Mouse (Mus musculus) myocyte (in vitro differentiated cells): Measurements from ENCODE around the gene Ppp6r3. TPM values are rescaled to one million over a fixed set of nuclear protein-coding genes. Genes with fewer than 3 reads are reported as not detected.

Experiments used
- H3K27me3 ChIP-seq: one replicate; pipeline ENCODE4 v1.6.1; 2011; ENCODE audit not compliant: control insufficient read depth, insufficient read depth, insufficient read length
- H3K36me3 ChIP-seq: one replicate; pipeline ENCODE4 v1.6.1; 2011; ENCODE audit not compliant: control insufficient read depth, insufficient read depth
- H3K4me2 ChIP-seq: one replicate; pipeline ENCODE4 v1.6.1; 2011; ENCODE audit warnings: low read depth, control low read depth
- H3K4me3 ChIP-seq: one replicate; pipeline ENCODE4 v1.5.1; 2011; ENCODE audit warnings: mild to moderate bottlenecking, control low read depth, moderate library complexity
- H3K79me2 ChIP-seq: one replicate; pipeline ENCODE4 v1.6.1; 2011; ENCODE audit not compliant: control insufficient read depth, insufficient read depth
- H3ac ChIP-seq: one replicate; pipeline ENCODE4 v1.6.1; 2011; ENCODE audit not compliant: control insufficient read depth, insufficient read length
- CEBPB ChIP-seq: IDR thresholded peaks from 2 replicates; pipeline ENCODE4 v1.6.1; 2011; ENCODE audit warnings: mild to moderate bottlenecking, moderate library complexity; ENCODE audit not compliant: poor library complexity, insufficient read depth, severe bottlenecking
- E2F4 ChIP-seq: IDR thresholded peaks from one replicate; pipeline ENCODE4 v1.6.1; 2011; ENCODE audit warnings: mild to moderate bottlenecking, control low read depth, moderate library complexity; ENCODE audit not compliant: insufficient read depth
- MAX ChIP-seq: IDR thresholded peaks from one replicate; pipeline ENCODE4 v1.6.1; 2011; ENCODE audit warnings: low read depth, mild to moderate bottlenecking, control low read depth
- MYOD1 ChIP-seq, 3 experiments: IDR thresholded peaks; one replicate each; pipeline ENCODE4 v1.6.1; 2011; ENCODE audit warnings: control low read depth in 2 of 3, low read depth in 2 of 3, mild to moderate bottlenecking in 2 of 3, moderate library complexity in 1 of 3; ENCODE audit not compliant: insufficient read length in 2 of 3, control insufficient read depth in 1 of 3
- MYOG ChIP-seq, 3 experiments: IDR thresholded peaks; one replicate each; pipeline ENCODE4 v1.6.1; 2011; ENCODE audit warnings: control low read depth in 2 of 3, low read depth in 2 of 3, mild to moderate bottlenecking in 2 of 3; ENCODE audit not compliant: insufficient read length in 2 of 3, control insufficient read depth in 1 of 3, insufficient read depth in 1 of 3
- POLR2A ChIP-seq: IDR thresholded peaks from one replicate; pipeline ENCODE4 v1.6.1; 2011; ENCODE audit warnings: low read depth, mild to moderate bottlenecking, control low read depth, moderate library complexity; ENCODE audit not compliant: insufficient read length
- POLR2AphosphoS2 ChIP-seq: IDR thresholded peaks from one replicate; pipeline ENCODE4 v1.6.1; 2011; ENCODE audit warnings: low read depth, control low read depth; ENCODE audit not compliant: insufficient read length
- REST ChIP-seq: IDR thresholded peaks from one replicate; pipeline ENCODE4 v1.6.1; 2011; ENCODE audit warnings: mild to moderate bottlenecking, control low read depth, moderate library complexity; ENCODE audit not compliant: insufficient read depth, insufficient read length
- SRF ChIP-seq: IDR thresholded peaks from one replicate; pipeline ENCODE4 v1.6.1; 2011; ENCODE audit warnings: low read depth; ENCODE audit not compliant: control insufficient read depth, insufficient read length
- TCF12 ChIP-seq: IDR thresholded peaks from one replicate; pipeline ENCODE4 v1.6.1; 2011; ENCODE audit warnings: mild to moderate bottlenecking, control low read depth; ENCODE audit not compliant: poor library complexity, insufficient read depth, severe bottlenecking
- TCF3 ChIP-seq: IDR thresholded peaks from one replicate; pipeline ENCODE4 v1.6.1; 2011; ENCODE audit warnings: low read depth, control low read depth; ENCODE audit not compliant: insufficient read length
- USF1 ChIP-seq: IDR thresholded peaks from one replicate; pipeline ENCODE4 v1.6.1; 2011; ENCODE audit warnings: low read depth, mild to moderate bottlenecking, control low read depth, moderate library complexity
- polyA plus RNA-seq: library from polyadenylated mRNA; unstranded; fragments of >200 nt; fragmentation: generic; extraction: Trizol; gene quantifications from one replicate; pipeline ENCODE4 v1.2.1, GENCODE M21; 2012; ENCODE audit warnings: missing spikeins

The Ppp6r3 gene
- 20.2 TPM for polyA plus RNA-seq

GRCm38 (mm10) chr19:3575632-3576384 lies at the start of gene Ppp6r3:
Gene Ppp6r3 (minus strand): TSS chr19:3575749.
- Histone ChIP-seq H3K27me3 (no peaks in the 10 kb centered on the region), H3K36me3 (no peaks in the 10 kb centered on the region), H3K4me3 (peak within 1 kb of the TSS; percentile 83), H3K4me2 (peak within 1 kb of the TSS; percentile 92), H3ac (peak within 1 kb of the TSS; percentile 87), H3K79me2 (peaks cover 44% of the 10 kb centered on the region)
- no peak for TF ChIP-seq USF1
- peak; percentile 83 for TF ChIP-seq POLR2A
- TF ChIP-seq POLR2AphosphoS2 = peak; percentile 84

DNA sequence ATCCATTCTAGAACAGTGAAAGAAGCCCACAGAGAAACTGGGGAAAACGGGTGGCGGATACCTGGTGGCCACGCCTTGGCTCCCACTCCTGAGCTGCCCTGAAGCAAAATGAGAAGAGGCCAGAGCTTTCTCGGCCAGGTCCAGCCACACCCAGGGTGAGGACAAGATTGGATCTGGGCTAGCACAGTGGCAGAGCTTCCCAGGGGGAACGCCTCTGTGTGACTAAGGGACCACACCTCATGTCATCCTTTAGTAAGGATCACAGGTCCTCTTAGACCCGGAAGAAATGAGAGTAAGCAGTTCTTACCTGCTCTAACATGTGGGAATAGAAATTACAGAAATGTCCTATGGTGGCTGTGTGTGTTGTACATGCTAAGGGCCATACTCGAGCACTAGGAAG lies 49.6 kb upstream of the Ppp6r3 start:
- Histone ChIP-seq H3ac (no peak overlapping the region), H3K36me3 (peaks cover 5% of the 10 kb centered on the region), H3K27me3 (no peaks in the 10 kb centered on the region), H3K4me2 (no peak overlapping the region), H3K79me2 (no peaks in the 10 kb centered on the region), H3K4me3 (no peak overlapping the region)
- no peak for TF ChIP-seq E2F4
- TF ChIP-seq POLR2A = no peak
- TF ChIP-seq USF1 = no peak
- TF ChIP-seq MAX = no peak
- TF ChIP-seq MYOD1 (IDR thresholded peaks at IDR 0.05; ENCODE audit: control insufficient read depth in 1 of 3, insufficient read length in 2 of 3, low read depth in 2 of 3) = no peak
- no peak for TF ChIP-seq TCF12
- TF ChIP-seq SRF = no peak
- no peak for TF ChIP-seq POLR2AphosphoS2
- TF ChIP-seq TCF3 = no peak
- TF ChIP-seq MYOG (IDR thresholded peaks at IDR 0.05; ENCODE audit: control insufficient read depth in 1 of 3, insufficient read depth in 1 of 3, insufficient read length in 2 of 3, low read depth in 2 of 3) = no peak
- no peak for TF ChIP-seq CEBPB
- no peak for TF ChIP-seq REST

DNA sequence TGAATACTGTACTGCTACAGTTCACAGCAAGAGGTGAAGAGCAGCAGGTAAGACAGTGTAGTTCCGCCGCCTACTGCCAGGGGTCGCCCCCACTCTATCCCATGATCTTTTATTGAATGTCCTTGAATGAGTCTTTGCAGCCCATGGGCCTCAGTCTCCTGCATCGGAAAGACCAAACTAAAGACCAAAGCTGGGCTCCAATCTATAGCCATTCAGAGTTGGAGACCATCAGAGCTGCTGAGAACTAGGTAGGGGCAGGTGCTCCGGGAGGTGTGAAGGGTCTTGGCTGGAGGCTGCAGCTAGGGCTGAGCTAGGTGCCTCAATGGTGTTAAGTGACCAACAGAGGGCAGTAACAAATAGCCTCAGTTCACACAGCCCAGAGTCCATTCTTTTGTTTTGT lies 48.3 kb upstream of the Ppp6r3 start:
- Histone ChIP-seq H3ac (no peak overlapping the region), H3K4me2 (no peak overlapping the region), H3K36me3 (peaks cover 13% of the 10 kb centered on the region), H3K4me3 (no peak overlapping the region), H3K27me3 (no peaks in the 10 kb centered on the region), H3K79me2 (no peaks in the 10 kb centered on the region)
- TF ChIP-seq SRF = no peak
- TF ChIP-seq TCF3 = no peak
- no peak for TF ChIP-seq MYOG (IDR thresholded peaks at IDR 0.05; ENCODE audit: control insufficient read depth in 1 of 3, insufficient read depth in 1 of 3, insufficient read length in 2 of 3, low read depth in 2 of 3)

DNA sequence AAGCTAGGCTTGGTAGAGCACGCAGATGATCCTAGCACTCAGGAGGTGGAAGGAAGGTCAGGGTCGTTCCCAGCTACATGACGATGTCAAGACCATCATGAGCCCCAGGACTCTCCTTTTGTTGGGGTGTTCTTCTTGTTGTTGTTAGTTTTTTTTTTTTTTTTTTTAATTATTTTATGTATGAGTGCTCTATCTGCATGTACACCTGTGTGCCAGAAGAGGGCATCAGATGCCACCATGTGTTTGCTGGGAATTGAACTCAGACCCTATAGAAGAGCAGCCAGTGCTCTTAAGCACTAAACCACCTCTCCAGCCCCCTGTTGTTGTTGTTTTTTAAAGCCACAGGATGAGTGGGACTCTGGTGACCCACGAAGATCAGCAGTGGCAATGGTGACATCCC lies 47.7 kb upstream of the Ppp6r3 start:
- no peaks in the 10 kb centered on the region for H3K27me3 ChIP-seq

GRCm38 (mm10) chr19:3620871-3621270 lies 45.3 kb upstream of the Ppp6r3 start:
- Histone ChIP-seq H3K27me3 (no peaks in the 10 kb centered on the region), H3ac (no peak overlapping the region), H3K36me3 (peaks cover 22% of the 10 kb centered on the region), H3K4me2 (no peak overlapping the region), H3K4me3 (no peak overlapping the region), H3K79me2 (no peaks in the 10 kb centered on the region)
- TF ChIP-seq USF1 (no peak), MYOD1 (IDR thresholded peaks at IDR 0.05; ENCODE audit: control insufficient read depth in 1 of 3, insufficient read length in 2 of 3, low read depth in 2 of 3) (no peak), E2F4 (no peak), TCF12 (no peak), POLR2A (no peak), MYOG (IDR thresholded peaks at IDR 0.05; ENCODE audit: control insufficient read depth in 1 of 3, insufficient read depth in 1 of 3, insufficient read length in 2 of 3, low read depth in 2 of 3) (no peak), TCF3 (no peak), SRF (no peak), CEBPB (no peak), MAX (no peak), POLR2AphosphoS2 (no peak), REST (no peak)

More for the DNA sequence above, 47.7 kb upstream of the Ppp6r3 start:
- TF ChIP-seq REST (no peak), MYOG (IDR thresholded peaks at IDR 0.05; ENCODE audit: control insufficient read depth in 1 of 3, insufficient read depth in 1 of 3, insufficient read length in 2 of 3, low read depth in 2 of 3) (no peak), TCF3 (no peak), MYOD1 (IDR thresholded peaks at IDR 0.05; ENCODE audit: control insufficient read depth in 1 of 3, insufficient read length in 2 of 3, low read depth in 2 of 3) (no peak), SRF (no peak), POLR2AphosphoS2 (no peak)
- Histone ChIP-seq H3K4me3 (no peak overlapping the region), H3K79me2 (no peaks in the 10 kb centered on the region), H3K4me2 (no peak overlapping the region), H3K36me3 (peaks cover 17% of the 10 kb centered on the region), H3ac (no peak overlapping the region)
